Mouse (Mus musculus) hindbrain, embryonic 12.5 days (tissue): ENCODE results near the gene Sec24c. TPM values are rescaled to one million over a fixed set of nuclear protein-coding genes. Genes with fewer than 3 reads are reported as not detected.
"Not testable (repeated sequence)": the region's sequence is repeated elsewhere in the genome, so short reads cannot be mapped to it uniquely, and the experiment has no call there.

ENCODE experiments used
- ATAC-seq: fragments of 200-750 bp; cut with Nextera tagmentation; 2 replicates; pipeline ENCODE4 v1.8.0; 2017; ENCODE audit warnings: moderate TSS enrichment; ENCODE audit not compliant: low FRiP score
- H3K27ac ChIP-seq: fragments of 300-500 bp; sonication (generic); 2 replicates; pipeline ENCODE4 v1.5.1; 2016; ENCODE audit warnings: mild to moderate bottlenecking
- H3K27me3 ChIP-seq: fragments of 300-500 bp; sonication (generic); 2 replicates; pipeline ENCODE4 v1.6.1; 2016; ENCODE audit warnings: mild to moderate bottlenecking
- H3K36me3 ChIP-seq: fragments of 300-500 bp; sonication (generic); 2 replicates; pipeline ENCODE4 v1.6.1; 2016; ENCODE audit warnings: mild to moderate bottlenecking
- H3K4me1 ChIP-seq: fragments of 300-500 bp; sonication (generic); 2 replicates; pipeline ENCODE4 v1.6.1; 2016
- H3K4me2 ChIP-seq: fragments of 300-500 bp; sonication (generic); replicated peaks from 2 replicates; pipeline ENCODE4 v1.6.1; 2016; ENCODE audit warnings: mild to moderate bottlenecking
- H3K4me3 ChIP-seq: fragments of 300-500 bp; sonication (generic); 2 replicates; pipeline ENCODE4 v1.5.1; 2016; ENCODE audit warnings: mild to moderate bottlenecking
- H3K9ac ChIP-seq: fragments of 300-500 bp; sonication (generic); 2 replicates; pipeline ENCODE4 v1.6.1; 2016; ENCODE audit warnings: mild to moderate bottlenecking, moderate library complexity
- H3K9me3 ChIP-seq: fragments of 300-500 bp; sonication (generic); replicated peaks from 2 replicates; pipeline ENCODE4 v1.6.1; 2016; ENCODE audit warnings: mild to moderate bottlenecking
- WGBS: fragments of 180-500 bp; shearing (Covaris S2); methylation state at CpG from one replicate; pipeline ENCODE4 v1.1.7; 2016; 5-methylcytosine and 5-hydroxymethylcytosine counted together
- polyA plus RNA-seq: library from polyadenylated mRNA; unstranded; fragments of >200 nt; fragmentation: Nextera tagmentation; extraction: Ambion mirVana; gene quantifications from 2 replicates; pipeline ENCODE4 v1.2.1, GENCODE M21; 2016

Sec24c gene
- polyA plus RNA-seq, result 102 and 109 TPM in 2 replicates

DNA sequence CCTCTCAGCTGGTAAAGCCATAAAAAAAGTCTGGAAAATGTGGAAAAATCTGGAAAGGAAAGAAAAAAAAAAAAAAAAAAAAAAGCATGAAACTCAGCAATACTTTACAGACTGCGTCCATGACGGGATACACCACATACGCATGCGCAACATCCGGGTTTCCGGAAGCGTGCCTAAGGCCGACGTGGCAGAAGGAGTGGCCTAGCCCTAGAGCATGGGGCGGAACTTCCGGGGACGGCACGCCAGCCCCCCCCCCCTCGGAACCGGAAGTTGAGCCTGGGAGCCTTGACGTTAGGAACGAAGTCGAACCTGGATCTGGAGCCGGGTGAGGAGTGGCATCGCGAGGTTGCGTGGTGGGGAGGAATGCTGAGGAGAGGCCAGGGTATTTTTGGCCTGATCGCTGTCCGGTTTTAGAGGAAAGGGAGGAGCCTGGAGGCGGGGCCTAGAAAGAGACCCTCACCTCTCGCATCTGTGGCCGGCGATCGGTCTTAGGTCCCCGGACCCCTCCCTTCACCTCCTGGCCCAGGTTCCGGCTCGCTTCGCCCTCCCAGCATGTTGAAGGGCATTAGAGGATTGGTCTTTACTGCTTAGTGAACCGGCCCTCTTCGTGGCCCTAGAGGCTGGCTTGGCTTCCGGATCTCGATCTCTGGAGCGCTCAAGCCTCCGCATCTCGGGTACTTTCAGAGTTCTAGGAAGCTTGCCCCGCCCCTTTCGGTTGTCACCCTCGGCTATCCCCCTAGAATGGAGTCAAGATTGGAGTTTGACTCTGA lies at the start of gene Sec24c:
Sec24c (plus strand) TSS at position 245 of the 770 bp plus-strand sequence.
- H3K27ac ChIP-seq, result peak within 1 kb of the TSS; percentile 89

DNA sequence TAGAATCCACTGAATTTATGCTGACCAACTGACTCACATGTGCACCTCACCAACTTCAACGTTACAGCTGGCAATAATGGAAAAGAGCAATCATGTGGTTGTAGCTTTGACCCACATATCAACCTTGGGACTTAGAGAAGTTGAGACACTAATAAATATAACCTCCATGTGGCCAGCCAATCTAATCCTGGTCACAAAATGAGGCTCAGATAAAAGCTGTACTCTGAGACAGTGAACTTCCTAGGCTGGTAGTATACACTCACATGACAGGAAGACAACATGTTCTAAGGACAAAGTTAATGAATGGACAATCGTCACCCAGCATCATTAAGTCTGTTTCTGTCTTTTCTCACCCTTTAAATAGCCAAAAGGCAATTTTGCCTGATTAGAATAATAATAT lies 47.7 kb upstream of the Sec24c start:
- H3K27ac ChIP-seq, result no peak overlapping the region
- no peak for ATAC-seq
- WGBS, result 93% methylated on average over 2 of the region's 2 CpGs
- no peaks in the 10 kb centered on the region for H3K9me3 ChIP-seq
- no peaks in the 10 kb centered on the region for H3K4me1 ChIP-seq
- no peaks in the 10 kb centered on the region for H3K36me3 ChIP-seq
- no peaks in the 10 kb centered on the region for H3K27me3 ChIP-seq
- no peak overlapping the region for H3K4me3 ChIP-seq
- no peak overlapping the region for H3K4me2 ChIP-seq
- no peak overlapping the region for H3K9ac ChIP-seq

More for the DNA sequence above, at the start of gene Sec24c:
- 0 out of 2 replicates have a peak, but pooled peaks cover 3% of the 10 kb centered on the region for H3K27me3 ChIP-seq
- 2% methylated on average over 43 of the region's 43 CpGs for WGBS
- peak within 1 kb of the TSS; percentile 86 for H3K4me2 ChIP-seq
- peak within 1 kb of the TSS; percentile 86 for H3K9ac ChIP-seq
- H3K4me1 ChIP-seq, result peaks cover 13% of the 10 kb centered on the region
- peak; percentile 96 for ATAC-seq
- H3K36me3 ChIP-seq, result peaks cover 32% of the 10 kb centered on the region
- H3K4me3 ChIP-seq, result peak within 1 kb of the TSS; percentile 73
- H3K9me3 ChIP-seq, result no peaks in the 10 kb centered on the region

DNA sequence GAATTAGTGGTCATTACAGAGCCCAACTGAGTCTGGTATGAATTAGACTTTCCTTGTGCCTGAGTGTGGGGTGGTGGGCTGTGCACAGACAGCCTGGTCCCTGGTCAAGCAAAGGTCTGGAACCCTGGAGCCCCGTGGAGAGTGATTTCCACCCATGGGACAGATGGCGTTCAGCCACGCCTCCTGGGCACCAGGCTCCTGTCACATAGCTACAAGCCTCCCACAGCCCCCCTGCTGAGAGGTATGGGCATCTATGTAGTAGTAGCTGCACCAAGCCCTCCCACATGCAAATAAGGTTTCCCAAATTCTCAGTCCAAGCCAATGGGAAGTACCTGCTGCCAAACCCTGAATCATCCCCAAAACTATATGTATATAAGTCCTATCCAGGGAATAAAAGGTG lies 47.1 kb upstream of the Sec24c start:
- WGBS, result 79% methylated on average over 3 of the region's 3 CpGs
- no peak for ATAC-seq
- H3K4me2 ChIP-seq, result no peak overlapping the region

DNA sequence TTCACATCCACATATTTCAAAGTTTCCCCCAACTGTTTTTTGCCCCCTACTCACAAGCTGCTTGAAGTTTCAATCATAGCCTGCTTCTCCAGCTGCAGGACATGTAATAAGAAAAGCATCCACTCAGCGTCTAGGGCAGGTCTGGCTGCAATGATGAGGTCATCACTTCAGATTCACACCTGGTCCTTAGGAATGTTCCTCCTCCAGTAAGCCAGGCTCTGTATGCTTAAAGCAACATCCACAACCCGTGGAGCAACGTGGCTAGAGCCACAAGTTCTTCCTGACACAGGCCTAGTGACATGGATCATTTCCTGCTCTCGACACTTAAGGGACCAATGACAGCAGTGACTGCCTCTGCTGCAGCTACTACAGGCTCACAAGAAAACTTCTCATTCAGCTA lies 42.9 kb upstream of the Sec24c start:
- Histone ChIP-seq H3K4me1 (no peaks in the 10 kb centered on the region), H3K4me2 (no peak overlapping the region), H3K36me3 (no peaks in the 10 kb centered on the region), H3K27me3 (no peaks in the 10 kb centered on the region), H3K9me3 (no peaks in the 10 kb centered on the region), H3K9ac (no peak overlapping the region), H3K4me3 (no peak overlapping the region), H3K27ac (no peak overlapping the region)
- ATAC-seq, result no peak
- WGBS, result 64% methylated on average over 4 of the region's 4 CpGs

More for the DNA sequence above, 47.1 kb upstream of the Sec24c start:
- Histone ChIP-seq H3K27ac (no peak overlapping the region), H3K4me1 (no peaks in the 10 kb centered on the region), H3K9ac (no peak overlapping the region), H3K36me3 (no peaks in the 10 kb centered on the region), H3K9me3 (no peaks in the 10 kb centered on the region), H3K4me3 (no peak overlapping the region), H3K27me3 (no peaks in the 10 kb centered on the region)

DNA sequence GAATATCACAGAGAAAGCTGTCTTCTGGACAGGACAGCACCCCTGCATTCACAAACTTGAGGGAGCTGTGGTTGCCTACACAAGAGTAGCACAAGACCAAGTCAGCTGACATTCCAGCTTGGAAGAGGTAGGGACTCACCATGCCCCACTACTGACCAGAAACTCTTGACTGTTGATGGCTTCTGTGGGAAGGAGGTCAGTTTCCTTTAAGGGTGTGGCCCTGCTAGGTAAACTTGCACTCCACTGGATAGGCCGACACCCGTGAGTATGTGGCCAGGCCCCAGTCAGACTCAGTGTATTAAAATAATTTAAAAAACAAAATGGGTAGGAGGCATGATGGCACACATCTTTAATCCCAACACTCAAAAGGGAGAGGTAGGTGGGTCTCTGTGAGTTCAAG lies 38.6 kb upstream of the Sec24c start:
- Histone ChIP-seq H3K4me1 (peaks cover 4% of the 10 kb centered on the region), H3K9me3 (no peaks in the 10 kb centered on the region), H3K9ac (no peak overlapping the region), H3K4me3 (no peak overlapping the region), H3K27ac (no peak overlapping the region), H3K27me3 (no peaks in the 10 kb centered on the region), H3K36me3 (no peaks in the 10 kb centered on the region), H3K4me2 (no peak overlapping the region)
- no peak for ATAC-seq
- 98% methylated on average over 2 of the region's 2 CpGs for WGBS

DNA sequence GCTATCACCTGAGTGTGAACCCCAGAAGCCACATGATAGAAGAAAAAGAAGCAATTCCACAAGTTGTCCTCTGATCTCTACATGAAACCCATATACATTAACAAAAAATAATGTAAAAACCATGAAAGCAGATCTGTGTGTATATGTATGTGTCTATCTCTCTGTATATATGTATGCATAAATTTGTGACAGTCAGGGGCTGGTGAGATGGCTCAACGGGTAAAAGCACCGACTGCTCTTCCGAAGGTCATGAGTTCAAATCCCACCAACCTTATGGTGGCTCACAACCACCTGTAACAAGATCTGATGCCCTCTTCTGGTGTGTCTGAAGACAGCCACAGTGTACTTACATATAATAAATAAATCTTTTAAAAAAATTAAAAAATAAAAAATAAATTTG lies 37.1 kb upstream of the Sec24c start:
- WGBS, result 95% methylated on average over 3 of the region's 3 CpGs

DNA sequence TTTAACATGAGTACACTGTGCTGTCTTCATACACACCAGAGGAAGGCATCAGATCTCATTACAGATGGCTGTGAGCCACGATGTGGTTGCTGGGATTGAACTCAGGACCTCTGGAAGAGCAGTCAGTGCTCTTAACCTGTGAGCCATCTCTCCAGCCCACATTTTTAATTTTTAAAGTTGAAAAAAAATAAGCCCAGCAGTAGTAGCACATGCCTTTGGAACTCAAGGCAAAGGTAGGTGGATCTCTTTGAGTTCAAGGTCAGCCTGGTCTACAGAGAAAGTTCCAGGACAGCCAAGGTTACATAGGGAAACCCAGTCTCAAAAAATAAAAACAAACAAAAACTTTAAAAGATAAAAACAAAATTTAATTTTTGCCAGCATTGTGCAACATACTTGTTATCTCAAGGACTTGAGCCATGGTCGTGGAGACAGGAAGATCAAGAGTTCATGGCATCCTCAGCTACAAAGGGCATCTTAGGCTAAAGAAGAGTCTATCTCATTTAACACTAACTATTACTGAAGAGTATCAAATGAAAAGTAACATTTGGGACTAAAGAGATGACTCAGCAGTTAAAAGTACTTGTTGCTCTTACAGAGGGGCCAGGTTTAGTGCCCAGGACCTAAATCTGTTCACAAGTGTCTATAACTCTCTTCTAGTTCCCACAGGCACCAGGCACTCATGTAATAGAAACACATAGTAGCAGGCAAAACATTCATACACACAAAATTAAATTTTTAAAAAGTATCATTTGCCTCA lies 36.1 kb upstream of the Sec24c start:
- Histone ChIP-seq H3K4me1 (peaks cover 10% of the 10 kb centered on the region), H3K4me2 (no peak overlapping the region), H3K9me3 (no peaks in the 10 kb centered on the region), H3K27me3 (no peaks in the 10 kb centered on the region), H3K4me3 (no peak overlapping the region), H3K27ac (no peak overlapping the region), H3K36me3 (no peaks in the 10 kb centered on the region), H3K9ac (no peak overlapping the region)
- WGBS, result 87% methylated on average over 2 of the region's 2 CpGs
- no peak for ATAC-seq

More for the DNA sequence above, 37.1 kb upstream of the Sec24c start:
- ATAC-seq, H3K4me1 ChIP-seq, H3K4me3 ChIP-seq, H3K9me3 ChIP-seq, H3K27ac ChIP-seq, H3K27me3 ChIP-seq, H3K9ac ChIP-seq, H3K36me3 ChIP-seq, H3K4me2 ChIP-seq: not testable (repeated sequence)

DNA sequence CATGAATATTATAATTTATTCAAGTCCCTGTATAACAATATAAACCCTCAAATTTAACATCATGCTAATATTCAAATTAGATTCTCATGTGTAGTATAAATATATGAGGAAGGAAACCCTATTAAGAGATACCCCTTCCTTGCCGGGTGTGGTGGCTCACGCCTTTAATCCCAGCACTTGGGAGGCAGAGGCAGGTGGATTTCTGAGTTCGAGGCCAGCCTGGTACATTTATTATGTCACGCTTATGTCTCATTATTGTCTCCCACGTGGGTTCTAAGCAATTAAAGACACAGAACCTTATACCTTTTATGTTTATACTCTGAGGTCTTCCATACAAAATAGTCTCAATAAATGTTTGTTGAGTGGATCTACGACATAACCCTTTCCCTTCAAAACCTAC lies 35.4 kb upstream of the Sec24c start:
- Histone ChIP-seq H3K36me3 (no peaks in the 10 kb centered on the region), H3K4me2 (no peak overlapping the region), H3K9me3 (no peaks in the 10 kb centered on the region), H3K4me3 (no peak overlapping the region), H3K27me3 (no peaks in the 10 kb centered on the region), H3K4me1 (peaks cover 10% of the 10 kb centered on the region), H3K27ac (no peak overlapping the region), H3K9ac (no peak overlapping the region)
- WGBS, result 90% methylated on average over 6 of the region's 6 CpGs
- ATAC-seq, result no peak

DNA sequence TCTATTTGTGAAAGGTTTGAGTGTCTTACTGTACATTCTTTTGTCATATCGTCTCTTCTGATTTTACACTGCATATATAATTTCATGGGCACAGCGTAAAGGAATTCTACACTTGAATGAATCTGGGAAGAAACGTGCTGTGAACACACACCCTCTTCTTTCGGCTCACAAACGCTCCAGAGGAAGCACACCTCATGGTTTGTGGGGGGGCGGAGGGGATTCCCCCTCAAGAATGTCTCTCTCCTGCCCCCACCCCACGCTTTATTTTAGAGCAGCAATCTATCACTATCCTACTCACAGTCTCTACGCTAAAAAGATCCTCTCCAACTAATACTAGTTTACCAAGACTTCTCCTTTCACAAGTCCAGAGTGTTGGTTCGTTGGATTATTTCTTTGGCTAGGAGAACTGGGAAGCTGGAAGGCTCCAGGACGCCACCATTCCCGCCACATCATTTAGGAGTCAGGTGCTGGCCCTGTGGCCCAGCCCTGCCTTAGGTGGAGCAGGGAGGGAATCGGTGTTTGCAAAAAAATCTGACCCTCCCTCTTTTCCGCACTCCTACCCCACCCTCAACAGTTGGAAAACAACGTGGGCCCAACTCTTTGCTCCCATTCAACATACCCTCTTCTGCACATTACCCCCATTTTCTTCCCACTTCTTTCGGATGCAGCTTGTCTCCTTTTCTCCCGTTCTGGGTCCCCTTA lies 34.0 kb upstream of the Sec24c start:
- Histone ChIP-seq H3K9me3 (no peaks in the 10 kb centered on the region), H3K27me3 (no peaks in the 10 kb centered on the region), H3K4me1 (peaks cover 10% of the 10 kb centered on the region), H3K4me3 (peak overlapping the region; percentile 85), H3K27ac (peak overlapping the region; percentile 95), H3K36me3 (no peaks in the 10 kb centered on the region), H3K9ac (peak overlapping the region; percentile 87), H3K4me2 (peak overlapping the region; percentile 76)
- WGBS, result 2% methylated on average over 16 of the region's 16 CpGs
- ATAC-seq, result peak; percentile 76; the same call in 1 of the 2 replicates

DNA sequence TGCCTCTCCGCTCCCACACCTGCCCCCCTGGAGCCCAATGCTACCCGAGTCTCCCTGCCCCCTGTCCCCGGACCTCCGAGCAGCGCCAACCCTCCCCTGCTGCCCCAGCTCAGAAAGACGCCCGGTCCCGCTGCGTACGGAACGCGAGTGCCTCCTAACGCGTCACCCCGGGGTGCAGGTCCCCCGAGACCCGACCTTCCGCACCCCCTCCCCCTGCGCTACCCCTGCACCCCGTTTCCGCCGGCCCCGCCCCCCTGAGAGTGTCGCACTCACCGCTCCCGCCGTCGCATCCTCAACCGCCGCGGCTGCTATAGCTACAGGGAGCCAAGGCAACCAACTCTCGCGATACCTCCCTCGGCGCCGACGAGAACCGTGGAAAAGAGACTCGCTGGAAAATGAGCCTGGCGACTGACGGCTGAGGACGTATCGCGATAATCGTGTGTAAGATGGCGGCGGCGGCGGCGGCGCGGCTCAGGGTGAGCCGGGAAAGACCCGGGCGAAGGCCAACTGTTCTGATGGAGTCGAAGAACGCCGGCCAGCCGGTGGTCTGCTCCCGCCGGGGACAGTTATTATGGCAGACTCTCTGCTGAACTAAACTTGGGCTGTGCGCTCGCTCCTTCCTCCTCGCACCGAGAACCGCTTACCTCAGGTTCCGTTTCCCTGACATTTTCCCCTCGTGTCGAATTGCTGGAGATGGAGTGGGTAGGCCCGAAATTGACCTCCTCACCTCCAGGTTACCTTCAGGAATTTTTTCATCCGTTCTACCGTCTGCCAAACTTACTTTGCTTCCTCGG lies 33.3 kb upstream of the Sec24c start, which contains the start of gene Usp54:
Usp54 (minus strand) TSS at position 420 of the 794 bp plus-strand sequence.
- Histone ChIP-seq H3K27ac (peak within 1 kb of the TSS; percentile 95), H3K4me3 (peak within 1 kb of the TSS; percentile 85), H3K9me3 (no peaks in the 10 kb centered on the region), H3K27me3 (no peaks in the 10 kb centered on the region), H3K4me1 (peaks cover 10% of the 10 kb centered on the region), H3K4me2 (peak within 1 kb of the TSS; percentile 76), H3K9ac (peak within 1 kb of the TSS; percentile 87), H3K36me3 (no peaks in the 10 kb centered on the region)
- WGBS, result under 1% methylated on average over 73 of the region's 73 CpGs
- ATAC-seq, result peak; percentile 95

DNA sequence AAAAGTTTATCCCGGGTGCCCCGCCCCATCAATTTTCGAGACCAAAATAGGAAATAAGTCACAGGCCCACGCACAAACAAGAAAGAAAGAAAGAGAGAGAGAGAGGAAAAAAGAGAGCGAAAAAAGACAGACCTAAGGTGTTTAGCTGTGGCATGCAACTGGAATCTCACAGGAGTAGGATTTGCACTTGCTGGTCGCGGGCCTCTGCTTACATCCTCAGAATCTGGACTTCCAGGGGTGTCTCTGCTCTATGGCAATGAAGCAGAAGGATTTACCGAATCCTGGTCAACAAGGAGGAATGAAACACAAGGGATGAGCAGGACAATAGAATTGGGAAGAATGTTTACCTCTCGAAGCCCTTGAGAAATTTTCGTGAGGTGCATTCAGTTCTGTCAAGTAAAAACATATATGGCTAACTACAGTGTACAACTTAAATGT lies 32.7 kb upstream of the Sec24c start:
- peak overlapping the region; percentile 87 for H3K9ac ChIP-seq
- H3K4me2 ChIP-seq, result peak overlapping the region; percentile 76
- H3K27ac ChIP-seq, result peak overlapping the region; percentile 95
- no peak for ATAC-seq
- H3K36me3 ChIP-seq, result no peaks in the 10 kb centered on the region
- H3K4me1 ChIP-seq, result peaks cover 10% of the 10 kb centered on the region
- H3K9me3 ChIP-seq, result no peaks in the 10 kb centered on the region
- H3K27me3 ChIP-seq, result no peaks in the 10 kb centered on the region
- peak overlapping the region; percentile 85 for H3K4me3 ChIP-seq
- 17% methylated on average over 10 of the region's 10 CpGs for WGBS
